Mouse (Mus musculus): ENCODE measurements around the gene Usp5. TPM values are rescaled to one million over a fixed set of nuclear protein-coding genes. Genes with fewer than 3 reads are reported as not detected.
A peak's percentile ranks its signal among the peaks of the same experiment; 100 is the strongest.
"Not testable (repeated sequence)": the region's sequence is repeated elsewhere in the genome, so short reads cannot be mapped to it uniquely, and the experiment has no call there.

Gene Usp5
- polyA plus RNA-seq, 1 experiment from 2014 or later, result 209 TPM

GRCm38 (mm10) chr6:124835531-124835930 lies 6.2 kb upstream of the Usp5 start:
- no peaks in the 10 kb centered on the region for H3K36me3 ChIP-seq
- H3K4me2 ChIP-seq, result no peak overlapping the region
- H3K4me1 ChIP-seq (replicated peaks), result peaks cover 6% of the 10 kb centered on the region
- WGBS, result 58% methylated on average over 10 of the region's 10 CpGs
- no peaks in the 10 kb centered on the region for H3K9me3 ChIP-seq
- no peak overlapping the region for H3K27ac ChIP-seq (replicated peaks)
- H3K9ac ChIP-seq, result no peak overlapping the region
- H3K27me3 ChIP-seq, result no peaks in the 10 kb centered on the region
- no peak overlapping the region for H3K4me3 ChIP-seq
- ATAC-seq (ENCODE audit: low FRiP score, low read depth), result no peak

GRCm38 (mm10) chr6:124834512-124835081 lies 5.3 kb upstream of the Usp5 start:
- Histone ChIP-seq H3K27ac (replicated peaks) (no peak overlapping the region), H3K36me3 (no peaks in the 10 kb centered on the region), H3K4me2 (no peak overlapping the region), H3K9me3 (no peaks in the 10 kb centered on the region), H3K9ac (no peak overlapping the region), H3K27me3 (no peaks in the 10 kb centered on the region), H3K4me3 (no peak overlapping the region), H3K4me1 (replicated peaks) (peaks cover 7% of the 10 kb centered on the region)
- ATAC-seq (ENCODE audit: low FRiP score, low read depth), result no peak
- 86% methylated on average over 6 of the region's 6 CpGs for WGBS

GRCm38 (mm10) chr6:124831649-124832048 lies 2.4 kb upstream of the Usp5 start:
- no peak overlapping the region for H3K4me3 ChIP-seq
- no peak for ATAC-seq (ENCODE audit: low FRiP score, low read depth)
- 89% methylated on average over 8 of the region's 8 CpGs for WGBS
- no peaks in the 10 kb centered on the region for H3K9me3 ChIP-seq
- H3K9ac ChIP-seq, result no peak overlapping the region
- H3K4me2 ChIP-seq, result no peak overlapping the region
- no peak overlapping the region for H3K27ac ChIP-seq (replicated peaks)
- peaks cover 22% of the 10 kb centered on the region for H3K4me1 ChIP-seq (replicated peaks)
- no peaks in the 10 kb centered on the region for H3K27me3 ChIP-seq
- no peaks in the 10 kb centered on the region; the same call in 1 of the 2 replicates for H3K36me3 ChIP-seq

GRCm38 (mm10) chr6:124831199-124831598 lies 1.9 kb upstream of the Usp5 start:
- not testable (repeated sequence) for H3K4me2 ChIP-seq; H3K9me3 ChIP-seq; H3K27ac ChIP-seq (replicated peaks); H3K36me3 ChIP-seq; H3K27me3 ChIP-seq; H3K9ac ChIP-seq; ATAC-seq (ENCODE audit: low FRiP score, low read depth)
- peaks cover 22% of the 10 kb centered on the region for H3K4me1 ChIP-seq (replicated peaks)
- 95% methylated on average over 4 of the region's 4 CpGs for WGBS
- H3K4me3 ChIP-seq, result 0 out of 2 replicates have a peak overlapping the region, but pooled peaks have one; percentile 3

- Histone ChIP-seq H3K9ac (peak overlapping the region; percentile 75), H3K9me3 (no peaks in the 10 kb centered on the region), H3K36me3 (peaks cover 11% of the 10 kb centered on the region), H3K4me2 (peak overlapping the region; percentile 56), H3K4me1 (replicated peaks) (peaks cover 22% of the 10 kb centered on the region), H3K4me3 (peak overlapping the region; percentile 78), H3K27me3 (no peaks in the 10 kb centered on the region), H3K27ac (replicated peaks) (peak overlapping the region; percentile 92)
- whole genome bisulfite sequencing, result under 1% methylated on average over 38 of the region's 38 CpGs
- peak; percentile 84 for ATAC-seq (ENCODE audit: low FRiP score, low read depth)
Measured at GRCm38 (mm10) chr6:124829799-124830700, 766 bp upstream of the Usp5 start.

GRCm38 (mm10) chr6:124828101-124828592 lies 1.1 kb downstream of the Usp5 start:
- 23% methylated on average over 10 of the region's 10 CpGs for WGBS

GRCm38 (mm10) chr6:124822049-124822448 lies 7.2 kb downstream of the Usp5 start:
- Histone ChIP-seq H3K4me3 (no peak overlapping the region), H3K4me2 (no peak overlapping the region), H3K9ac (no peak overlapping the region), H3K27ac (replicated peaks) (no peak overlapping the region), H3K4me1 (replicated peaks) (peaks cover 1% of the 10 kb centered on the region; the same call in 1 of the 2 replicates), H3K9me3 (no peaks in the 10 kb centered on the region), H3K36me3 (peaks cover 89% of the 10 kb centered on the region), H3K27me3 (no peaks in the 10 kb centered on the region)
- WGBS, result 93% methylated on average over 4 of the region's 4 CpGs
- no peak for ATAC-seq (ENCODE audit: low FRiP score, low read depth)

More at GRCm38 (mm10) chr6:124828101-124828592, 1.1 kb downstream of the Usp5 start:
- peak overlapping the region; percentile 78 for H3K4me3 ChIP-seq
- H3K9ac ChIP-seq, result peak overlapping the region; percentile 51
- H3K36me3 ChIP-seq, result peaks cover 29% of the 10 kb centered on the region
- ATAC-seq (ENCODE audit: low FRiP score, low read depth), result no peak
- peak overlapping the region; percentile 77 for H3K4me2 ChIP-seq
- peak overlapping the region; percentile 92 for H3K27ac ChIP-seq (replicated peaks)
- no peaks in the 10 kb centered on the region for H3K9me3 ChIP-seq
- peaks cover 22% of the 10 kb centered on the region for H3K4me1 ChIP-seq (replicated peaks)
- no peaks in the 10 kb centered on the region for H3K27me3 ChIP-seq

- H3K9me3 ChIP-seq, result no peaks in the 10 kb centered on the region
- no peak overlapping the region for H3K4me2 ChIP-seq
- no peak overlapping the region for H3K27ac ChIP-seq (replicated peaks)
- H3K27me3 ChIP-seq, result no peaks in the 10 kb centered on the region
- no peak overlapping the region for H3K9ac ChIP-seq
- peaks cover 95% of the 10 kb centered on the region for H3K36me3 ChIP-seq
- no peaks in the 10 kb centered on the region for H3K4me1 ChIP-seq (replicated peaks)
- 90% methylated on average over 5 of the region's 5 CpGs for WGBS
- ATAC-seq (ENCODE audit: low FRiP score, low read depth), result no peak
- no peak overlapping the region for H3K4me3 ChIP-seq
Measured at GRCm38 (mm10) chr6:124820891-124821290, 8.4 kb downstream of the Usp5 start.

- Histone ChIP-seq H3K4me1 (replicated peaks) (peaks cover 13% of the 10 kb centered on the region), H3K27ac (replicated peaks) (no peak overlapping the region), H3K4me3 (no peak overlapping the region), H3K36me3 (peaks cover 67% of the 10 kb centered on the region), H3K27me3 (no peaks in the 10 kb centered on the region), H3K4me2 (no peak overlapping the region), H3K9ac (no peak overlapping the region), H3K9me3 (no peaks in the 10 kb centered on the region)
- WGBS, result 89% methylated on average over 8 of the region's 8 CpGs
- ATAC-seq (ENCODE audit: low FRiP score, low read depth), result no peak
Measured at GRCm38 (mm10) chr6:124817971-124818370, 11.3 kb downstream of the Usp5 start.

- peaks cover 17% of the 10 kb centered on the region for H3K4me1 ChIP-seq (replicated peaks)
- no peak overlapping the region for H3K27ac ChIP-seq (replicated peaks)
- WGBS, result 99% methylated on average over 8 of the region's 8 CpGs
- H3K4me3 ChIP-seq, result no peak overlapping the region
- H3K9me3 ChIP-seq, result no peaks in the 10 kb centered on the region
- no peaks in the 10 kb centered on the region for H3K27me3 ChIP-seq
- no peak overlapping the region for H3K9ac ChIP-seq
- peaks cover 63% of the 10 kb centered on the region for H3K36me3 ChIP-seq
- ATAC-seq (ENCODE audit: low FRiP score, low read depth), result no peak
- no peak overlapping the region for H3K4me2 ChIP-seq
Measured at GRCm38 (mm10) chr6:124817563-124817962, 11.7 kb downstream of the Usp5 start.

- Histone ChIP-seq H3K4me3 (no peak overlapping the region), H3K27ac (replicated peaks) (no peak overlapping the region), H3K36me3 (peaks cover 59% of the 10 kb centered on the region), H3K9me3 (no peaks in the 10 kb centered on the region), H3K9ac (no peak overlapping the region), H3K4me2 (no peak overlapping the region), H3K4me1 (replicated peaks) (peaks cover 22% of the 10 kb centered on the region), H3K27me3 (no peaks in the 10 kb centered on the region)
- ATAC-seq (ENCODE audit: low FRiP score, low read depth), result no peak
- WGBS, result 97% methylated on average over 11 of the region's 11 CpGs
Measured at GRCm38 (mm10) chr6:124817125-124817524, 12.2 kb downstream of the Usp5 start.

GRCm38 (mm10) chr6:124816611-124817010 lies 12.7 kb downstream of the Usp5 start:
- no peak for ATAC-seq (ENCODE audit: low FRiP score, low read depth)
- Histone ChIP-seq H3K27me3 (no peaks in the 10 kb centered on the region), H3K4me1 (replicated peaks) (peaks cover 27% of the 10 kb centered on the region), H3K4me2 (no peak overlapping the region), H3K4me3 (no peak overlapping the region), H3K36me3 (peaks cover 58% of the 10 kb centered on the region), H3K9me3 (no peaks in the 10 kb centered on the region), H3K27ac (replicated peaks) (no peak overlapping the region), H3K9ac (no peak overlapping the region)
- 86% methylated on average over 4 of the region's 4 CpGs for WGBS
